Mouse (Mus musculus): ENCODE measurements at regions not wholly inside any gene's neighbourhood (a gene's known extent, or its start where the extent isn't known, plus 50 kb on each side); places are given as distances from the start of the nearest gene placed in this dataset.

DNA sequence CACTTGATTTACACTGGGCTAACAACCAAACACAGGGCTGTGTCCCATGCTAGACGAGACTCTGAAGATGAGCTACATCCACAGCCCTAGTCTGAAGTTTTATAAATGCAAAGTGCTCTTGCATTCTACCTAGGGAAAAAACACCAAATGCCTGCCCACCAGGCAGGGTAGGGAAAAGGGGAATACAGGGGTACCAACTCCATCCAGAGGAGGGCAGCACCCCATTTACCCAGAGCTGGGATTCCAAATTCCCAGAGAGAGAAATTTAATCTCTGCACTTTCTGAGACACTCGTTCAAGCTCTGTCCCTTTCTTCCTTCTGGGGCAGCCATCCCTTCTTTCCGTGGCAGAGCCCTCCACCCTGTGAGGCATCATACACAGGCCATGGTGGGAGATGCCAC is 66.8 kb upstream of the Hdhd5 start:
- TF ChIP-seq CTCF (IDR thresholded peaks at IDR 0.05; ENCODE audit: control insufficient read depth, insufficient read depth, low read length) (no peak), POLR2A (IDR thresholded peaks at IDR 0.05; ENCODE audit: borderline replicate concordance, control insufficient read depth, low read depth, low read length) (no peak)
